ENCODE assay signal across 8 mouse cellular contexts in genomic region chr11:11685853-11686395, GRCm38 (mm10). TPM values are rescaled to one million over a fixed set of nuclear protein-coding genes. Genes with fewer than 3 reads are reported as not detected.
DNase-seq lines count a peak whose midpoint lies in the region; ATAC-seq and TF ChIP-seq lines count a peak whose summit lies in the region.

No protein-coding gene starts in this region.

- H3K27me3 ChIP-seq in heart, embryonic 13.5 days (replicated peaks): peaks cover 81% of the 10 kb centered on the region
- H3K27me3 ChIP-seq in kidney, postnatal 0 days (ENCODE audit: insufficient read depth, low read length): peaks cover 26% of the 10 kb centered on the region
- peaks cover 35% of the 10 kb centered on the region for H3K27me3 ChIP-seq in neural tube, embryonic 12.5 days (replicated peaks)
- no peaks in the 10 kb centered on the region; the same call in 1 of the 2 replicates for H3K27me3 ChIP-seq in stomach, postnatal 0 days (ENCODE audit: control insufficient read depth, insufficient read depth, low read length)

- H3K4me2 ChIP-seq in heart, embryonic 13.5 days: peak overlapping the region; percentile 99
- peak overlapping the region; percentile 99 for H3K4me2 ChIP-seq in kidney, postnatal 0 days (ENCODE audit: low read length)
- peak overlapping the region; percentile 99 for H3K4me2 ChIP-seq in neural tube, embryonic 12.5 days (replicated peaks)
- peak overlapping the region; percentile 96 for H3K4me2 ChIP-seq in stomach, postnatal 0 days (replicated peaks; ENCODE audit: low read depth)

- no peak for TF ChIP-seq EP300 in stomach, postnatal 0 days (optimal IDR thresholded peaks at IDR 0.05)

- peak; percentile 48; the same call in 1 of the 2 replicates for ATAC-seq in heart, embryonic 13.5 days (ENCODE audit: extremely low read depth, insufficient number of reproducible peaks, low FRiP score, low TSS enrichment)
- ATAC-seq in kidney, postnatal 0 days (replicated peaks; ENCODE audit: low FRiP score, low read depth): peak; percentile 60
- peak; percentile 57 for ATAC-seq in neural tube, embryonic 12.5 days (ENCODE audit: low FRiP score, low read depth)
- ATAC-seq in stomach, postnatal 0 days (ENCODE audit: low FRiP score, low TSS enrichment): peak; percentile 70

- no peaks in the 10 kb centered on the region; the same call in 1 of the 2 replicates for H3K4me1 ChIP-seq in embryonic fibroblast, embryonic 13.5 days (ENCODE audit: control insufficient read depth, insufficient read depth, low read length)
- peaks cover 17% of the 10 kb centered on the region for H3K4me1 ChIP-seq in heart, embryonic 13.5 days
- peaks cover 7% of the 10 kb centered on the region; the same call in 1 of the 2 replicates for H3K4me1 ChIP-seq in kidney, postnatal 0 days (replicated peaks; ENCODE audit: insufficient read depth, low read length)
- H3K4me1 ChIP-seq in neural tube, embryonic 12.5 days: peaks cover 12% of the 10 kb centered on the region
- no peaks in the 10 kb centered on the region for H3K4me1 ChIP-seq in stomach, postnatal 0 days (replicated peaks; ENCODE audit: control insufficient read depth, insufficient read depth)

- no peak overlapping the region for H3K27ac ChIP-seq in embryonic fibroblast, embryonic 13.5 days (ENCODE audit: insufficient read depth, low read length)
- no peak overlapping the region for H3K27ac ChIP-seq in heart, embryonic 13.5 days (replicated peaks)
- H3K27ac ChIP-seq in kidney, postnatal 0 days: no peak overlapping the region
- H3K27ac ChIP-seq in neural tube, embryonic 12.5 days: no peak overlapping the region
- no peak overlapping the region for H3K27ac ChIP-seq in stomach, postnatal 0 days (replicated peaks)

- H3K36me3 ChIP-seq in heart, embryonic 13.5 days: no peaks in the 10 kb centered on the region
- H3K36me3 ChIP-seq in kidney, postnatal 0 days (ENCODE audit: insufficient read depth, low read length): no peaks in the 10 kb centered on the region
- no peaks in the 10 kb centered on the region for H3K36me3 ChIP-seq in neural tube, embryonic 12.5 days
- no peaks in the 10 kb centered on the region for H3K36me3 ChIP-seq in stomach, postnatal 0 days (ENCODE audit: control insufficient read depth, insufficient read depth, low read length)

- TF ChIP-seq POLR2A in embryonic fibroblast, embryonic 13.5 days (IDR thresholded peaks at IDR 0.05; ENCODE audit: low read depth, low read length): no peak

- no peak for TF ChIP-seq CTCF in embryonic fibroblast, embryonic 13.5 days (IDR thresholded peaks at IDR 0.05; ENCODE audit: borderline replicate concordance, insufficient read depth, low read length)
- TF ChIP-seq CTCF in kidney, postnatal 0 days (IDR thresholded peaks at IDR 0.05; ENCODE audit: low read depth): no peak
- TF ChIP-seq CTCF in stomach, postnatal 0 days (IDR thresholded peaks at IDR 0.05; ENCODE audit: low read depth): no peak

- WGBS in heart, embryonic 13.5 days: under 1% methylated on average over 57 of the region's 66 CpGs
- under 1% methylated on average over 65 of the region's 66 CpGs for WGBS in kidney, postnatal 0 days
- under 1% methylated on average over 65 of the region's 66 CpGs for WGBS in neural tube, embryonic 12.5 days
- under 1% methylated on average over 64 of the region's 66 CpGs for WGBS in stomach, postnatal 0 days

- DNase-seq in cerebellum, postnatal 14 days: peak; percentile 13 to 15
- no peak for DNase-seq in cerebellum, adult 9-11 months
- DNase-seq in kidney, postnatal 0 days (ENCODE audit: low spot score): peak; percentile 22
- DNase-seq in lung, adult 18-20 months: peak; percentile 82 to 83
- peak; percentile 51 for DNase-seq in stomach, postnatal 0 days (ENCODE audit: low spot score)

- H3K4me3 ChIP-seq in embryonic fibroblast, embryonic 13.5 days (ENCODE audit: insufficient read depth, low read length): peak overlapping the region; percentile 48
- H3K4me3 ChIP-seq in heart, embryonic 13.5 days: peak overlapping the region; percentile 80
- H3K4me3 ChIP-seq in kidney, postnatal 0 days (replicated peaks; ENCODE audit: low read depth, low read length): peak overlapping the region; percentile 63
- peak overlapping the region; percentile 63 for H3K4me3 ChIP-seq in neural tube, embryonic 12.5 days
- H3K4me3 ChIP-seq in stomach, postnatal 0 days (ENCODE audit: low read depth, low read length): peak overlapping the region; percentile 65

- peak overlapping the region; percentile 78 for H3K9ac ChIP-seq in heart, embryonic 13.5 days
- peak overlapping the region; percentile 47 for H3K9ac ChIP-seq in kidney, postnatal 0 days (ENCODE audit: low read depth, low read length)
- peak overlapping the region; percentile 44; the same call in 1 of the 2 replicates for H3K9ac ChIP-seq in neural tube, embryonic 12.5 days
- peak overlapping the region; percentile 47 for H3K9ac ChIP-seq in stomach, postnatal 0 days (ENCODE audit: low read length)

- no peaks in the 10 kb centered on the region for H3K9me3 ChIP-seq in heart, embryonic 13.5 days
- no peaks in the 10 kb centered on the region for H3K9me3 ChIP-seq in kidney, postnatal 0 days (replicated peaks; ENCODE audit: low read length)
- H3K9me3 ChIP-seq in neural tube, embryonic 12.5 days: no peaks in the 10 kb centered on the region
- H3K9me3 ChIP-seq in stomach, postnatal 0 days (ENCODE audit: control insufficient read depth, low read length): no peaks in the 10 kb centered on the region

RNA-seq across cellular contexts. Expression of gene Ikzf1, which starts 1.1 kb away (rescaled TPM):
- 0.10 and 0.21 TPM in 2 replicates for polyA plus RNA-seq in embryonic fibroblast, embryonic 13.5 days (2011; ENCODE audit: insufficient read length, low read depth, missing spikeins)
- polyA plus RNA-seq in heart, embryonic 13.5 days (2015; fragmentation: Nextera tagmentation; extraction: Ambion mirVana): 1.1 and 2.6 TPM in 2 replicates
- 0.32 and 0.63 TPM in 2 replicates for polyA plus RNA-seq in kidney, postnatal 0 days (2015; fragmentation: Nextera tagmentation; extraction: Ambion mirVana)
- polyA plus RNA-seq in neural tube, embryonic 12.5 days (2016; fragmentation: Nextera tagmentation; extraction: Ambion mirVana): 0.70 and 0.99 TPM in 2 replicates
- 0.39 and 0.62 TPM in 2 replicates for polyA plus RNA-seq in stomach, postnatal 0 days (2015; fragmentation: Nextera tagmentation; extraction: Ambion mirVana)

RNA-seq across cellular contexts. Expression of gene 4930512M02Rik, which starts 58.3 kb away (rescaled TPM):
- 0.70 TPM in 1 of 2 replicates, not detected in the other for polyA plus RNA-seq in embryonic fibroblast, embryonic 13.5 days (2011; ENCODE audit: insufficient read length, low read depth, missing spikeins)
- polyA plus RNA-seq in heart, embryonic 13.5 days (2015; fragmentation: Nextera tagmentation; extraction: Ambion mirVana): not detected in 2 replicates
- polyA plus RNA-seq in kidney, postnatal 0 days (2015; fragmentation: Nextera tagmentation; extraction: Ambion mirVana): not detected in 2 replicates
- not detected in 2 replicates for polyA plus RNA-seq in neural tube, embryonic 12.5 days (2016; fragmentation: Nextera tagmentation; extraction: Ambion mirVana)
- polyA plus RNA-seq in stomach, postnatal 0 days (2015; fragmentation: Nextera tagmentation; extraction: Ambion mirVana): not detected in 2 replicates
